Mouse (Mus musculus) brain, adult 10 weeks (tissue): ENCODE measurements around the gene Cemip. TPM values are rescaled to one million over a fixed set of nuclear protein-coding genes. Genes with fewer than 3 reads are reported as not detected.

ENCODE experiments used
- polyA plus RNA-seq: library from polyadenylated mRNA; stranded (reverse); fragments of 350-450 nt; fragmentation: Illumina TruSeq; extraction: RNeasy Lipid Tissue Mini Kit (QIAGEN cat#74804); gene quantifications from one replicate; pipeline ENCODE4 v1.2.3, GENCODE M21; 2015; ENCODE audit warnings: low read depth, low replicate concordance

Cemip gene
- 7.8 TPM for polyA plus RNA-seq

DNA sequence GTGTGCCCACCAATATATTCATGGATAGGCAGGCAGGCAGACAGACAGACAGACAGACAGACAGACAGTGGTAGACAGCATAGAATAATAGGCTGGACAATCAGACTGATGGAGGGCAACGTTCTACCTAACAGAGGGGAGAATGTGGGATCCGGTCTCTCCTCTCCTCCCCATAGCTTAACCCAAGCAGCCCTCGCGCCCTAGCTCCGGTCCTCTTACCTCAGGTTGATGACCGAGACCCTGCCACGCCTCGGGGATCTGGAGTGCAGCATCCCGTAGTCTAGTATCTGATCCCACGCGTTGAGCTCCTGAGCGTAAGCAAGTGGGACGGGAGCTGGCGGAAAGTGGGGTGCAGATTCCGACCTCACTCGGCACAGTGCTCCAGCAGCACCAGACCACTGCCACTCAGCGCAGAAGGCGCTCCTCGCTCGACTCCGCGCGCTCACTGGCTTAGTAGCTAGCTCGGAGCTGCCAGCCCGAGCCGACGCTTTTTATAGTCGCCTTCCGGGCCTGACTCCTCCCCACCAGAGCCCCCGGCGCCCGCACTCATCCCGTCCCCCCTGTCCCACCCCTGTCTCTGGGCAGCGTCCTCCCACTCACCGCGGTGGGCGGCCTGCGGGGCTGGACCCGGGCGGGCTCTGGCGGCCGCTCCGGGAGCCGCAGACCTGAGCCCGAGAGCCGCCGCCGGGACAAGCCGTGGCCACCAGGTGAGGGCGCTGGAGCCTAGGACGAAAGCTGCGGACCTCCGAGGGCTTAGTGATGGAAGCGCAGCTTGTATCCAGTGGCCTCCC is at the start of gene Cemip:
Gene Cemip (minus strand): TSS at position 464 of the 791 bp plus-strand sequence.

DNA sequence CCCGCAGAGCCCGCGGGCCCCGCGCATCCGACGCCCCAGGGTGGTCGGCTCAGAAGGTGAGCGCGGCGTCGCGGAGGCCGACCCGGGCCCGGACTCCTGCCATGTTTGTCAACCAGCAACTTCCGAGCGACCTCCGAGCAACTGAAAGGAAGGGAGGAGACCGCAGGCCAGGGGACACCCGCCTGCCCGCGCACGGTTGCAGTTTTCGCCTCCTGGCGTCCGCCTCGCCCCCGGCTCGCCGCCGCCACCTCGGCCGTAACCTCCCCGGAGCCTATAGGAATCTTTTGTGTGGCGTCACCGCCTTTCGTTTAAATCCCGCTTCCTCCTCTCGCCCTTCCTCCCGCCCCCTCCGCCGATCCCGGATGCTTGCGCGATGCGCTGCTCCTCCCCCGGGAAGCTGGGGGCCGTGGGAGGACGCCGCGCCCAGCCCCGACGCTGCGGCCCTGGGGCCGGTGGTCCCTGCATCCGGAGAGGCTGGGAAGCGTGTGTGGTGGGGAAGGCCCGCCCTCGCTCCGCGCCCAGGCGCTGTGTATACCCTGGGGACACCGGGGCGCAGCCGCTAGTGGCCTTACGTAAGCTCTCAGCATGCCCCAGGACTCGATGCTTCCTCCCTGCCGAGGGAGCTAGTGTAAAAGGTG is 202.2 kb downstream of the Cemip start, which contains the start of the genes Tlnrd1 and Mesd:
Gene Tlnrd1 (minus strand): TSS at position 285 of the 638 bp plus-strand sequence.
Gene Mesd (plus strand): TSS at position 446 of the 638 bp plus-strand sequence.

Other genes starting within 250 kb of the Cemip start
- 14.7 TPM for gene Tlnrd1, start 202.2 kb downstream of the Cemip start, polyA plus RNA-seq
- gene Mesd, start 202.0 kb downstream of the Cemip start, polyA plus RNA-seq, result 81.2 TPM
- 26.3 TPM for gene Abhd17c, start 65.4 kb upstream of the Cemip start, polyA plus RNA-seq